Mouse (Mus musculus) heart, embryonic 10.5 days (tissue): ENCODE measurements around the gene Rab36. TPM values are rescaled to one million over a fixed set of nuclear protein-coding genes. Genes with fewer than 3 reads are reported as not detected.

Source experiments
- DNase-seq: peaks from one replicate; pipeline ENCODE4 v3.0.0-alpha.2; 2017; ENCODE audit warnings: low spot score
- H3K27ac ChIP-seq: fragments of 300-500 bp; sonication (generic); 2 replicates; pipeline ENCODE4 v1.5.1; 2016; ENCODE audit warnings: mild to moderate bottlenecking
- H3K27me3 ChIP-seq: fragments of 300-500 bp; sonication (generic); 2 replicates; pipeline ENCODE4 v1.6.1; 2016; ENCODE audit warnings: mild to moderate bottlenecking; ENCODE audit not compliant: poor library complexity, insufficient read depth, severe bottlenecking
- H3K36me3 ChIP-seq: fragments of 300-500 bp; sonication (generic); 2 replicates; pipeline ENCODE4 v1.6.1; 2016; ENCODE audit warnings: mild to moderate bottlenecking, moderate library complexity
- H3K4me1 ChIP-seq: fragments of 300-500 bp; sonication (generic); 2 replicates; pipeline ENCODE4 v1.6.1; 2016; ENCODE audit warnings: mild to moderate bottlenecking
- H3K4me3 ChIP-seq: fragments of 300-500 bp; sonication (generic); 2 replicates; pipeline ENCODE4 v1.5.1; 2016; ENCODE audit warnings: mild to moderate bottlenecking, moderate library complexity
- H3K9me3 ChIP-seq: fragments of 300-500 bp; sonication (generic); 2 replicates; pipeline ENCODE4 v1.6.1; 2016; ENCODE audit warnings: mild to moderate bottlenecking, moderate library complexity
- WGBS: fragments of 180-500 bp; shearing (Covaris S2); methylation state at CpG from one replicate; pipeline ENCODE4 v1.1.7; 2016; 5-methylcytosine and 5-hydroxymethylcytosine counted together
- polyA plus RNA-seq: library from polyadenylated mRNA; unstranded; fragments of >200 nt; fragmentation: Nextera tagmentation; extraction: Ambion mirVana; gene quantifications from 2 replicates; pipeline ENCODE4 v1.2.1, GENCODE M21; 2016

Gene Rab36
- polyA plus RNA-seq, 1 experiment from 2014 or later = 8.6 TPM

DNA sequence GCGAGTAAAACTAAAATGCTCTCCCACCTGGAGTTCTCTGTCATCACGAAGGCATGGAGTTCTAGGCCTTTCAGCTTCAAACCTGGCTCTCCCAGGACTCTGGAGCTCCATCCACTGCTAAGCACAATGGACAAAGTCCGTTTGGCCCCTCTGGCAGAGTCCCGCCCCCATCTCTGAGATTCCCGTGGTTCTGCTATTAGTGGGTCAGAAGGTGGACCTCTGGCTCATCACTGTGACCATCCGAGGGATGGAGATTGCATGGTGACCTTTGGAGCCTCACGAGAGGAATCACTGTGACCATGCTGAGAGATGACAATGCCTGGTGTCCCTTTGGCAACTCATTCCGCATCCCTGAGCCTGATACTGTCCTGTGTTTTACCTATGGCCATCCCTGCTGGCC lies 16.0 kb downstream of the Rab36 start:
- 82% methylated on average over 8 of the region's 8 CpGs for WGBS
- Histone ChIP-seq H3K36me3 (no peaks in the 10 kb centered on the region), H3K4me3 (no peak overlapping the region), H3K4me1 (peaks cover 32% of the 10 kb centered on the region), H3K9me3 (no peaks in the 10 kb centered on the region), H3K27ac (no peak overlapping the region), H3K27me3 (peaks cover 48% of the 10 kb centered on the region)
- DNase-seq = no peak

DNA sequence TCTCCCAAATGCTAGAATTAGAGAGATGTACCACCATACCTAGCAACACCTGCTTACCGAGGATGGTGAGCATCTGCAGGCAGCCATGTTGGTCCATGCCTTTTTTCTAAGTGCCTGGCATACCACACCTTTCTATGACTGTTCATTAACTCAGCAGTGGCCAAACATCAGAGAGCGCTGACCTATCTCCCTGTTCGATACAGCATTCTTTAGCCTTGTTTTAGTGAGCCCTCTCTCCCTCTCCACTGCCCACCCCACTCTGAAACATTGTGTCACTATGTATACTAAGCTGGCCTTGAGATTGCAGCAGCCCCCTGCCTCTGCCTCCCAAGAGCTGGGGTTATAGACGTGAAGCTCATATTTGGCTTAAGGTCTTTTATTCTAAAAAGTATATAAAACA lies 16.8 kb downstream of the Rab36 start:
- H3K36me3 ChIP-seq = no peaks in the 10 kb centered on the region
- WGBS = 77% methylated on average over 4 of the region's 4 CpGs
- H3K27ac ChIP-seq = no peak overlapping the region
- peaks cover 32% of the 10 kb centered on the region for H3K4me1 ChIP-seq
- no peaks in the 10 kb centered on the region for H3K9me3 ChIP-seq
- no peak for DNase-seq
- H3K4me3 ChIP-seq = no peak overlapping the region
- H3K27me3 ChIP-seq = peaks cover 50% of the 10 kb centered on the region

DNA sequence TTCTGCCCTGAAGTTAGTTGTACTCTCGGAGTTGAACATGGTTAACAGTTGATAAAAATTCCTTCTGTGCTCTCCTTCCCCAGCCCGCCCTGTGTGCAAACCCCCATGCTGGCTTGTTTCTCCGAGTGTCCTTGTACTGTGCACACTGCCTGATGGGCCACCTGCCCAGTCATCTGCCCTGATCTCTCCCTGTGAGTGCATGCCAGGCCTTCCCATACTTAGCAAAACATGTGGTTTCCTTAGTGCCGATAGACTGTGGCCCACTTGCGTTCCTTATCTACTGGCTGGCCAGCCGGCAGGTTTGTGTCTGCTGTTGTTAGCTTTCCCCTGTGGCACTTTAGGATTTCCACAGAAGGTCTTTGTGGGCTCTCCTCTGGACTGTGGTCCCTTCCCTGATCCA lies 17.3 kb downstream of the Rab36 start:
- no peak for DNase-seq
- Histone ChIP-seq H3K4me1 (peaks cover 32% of the 10 kb centered on the region), H3K36me3 (no peaks in the 10 kb centered on the region), H3K4me3 (no peak overlapping the region), H3K9me3 (no peaks in the 10 kb centered on the region), H3K27ac (no peak overlapping the region), H3K27me3 (peaks cover 47% of the 10 kb centered on the region)
- 24% methylated on average over 6 of the region's 6 CpGs for WGBS

DNA sequence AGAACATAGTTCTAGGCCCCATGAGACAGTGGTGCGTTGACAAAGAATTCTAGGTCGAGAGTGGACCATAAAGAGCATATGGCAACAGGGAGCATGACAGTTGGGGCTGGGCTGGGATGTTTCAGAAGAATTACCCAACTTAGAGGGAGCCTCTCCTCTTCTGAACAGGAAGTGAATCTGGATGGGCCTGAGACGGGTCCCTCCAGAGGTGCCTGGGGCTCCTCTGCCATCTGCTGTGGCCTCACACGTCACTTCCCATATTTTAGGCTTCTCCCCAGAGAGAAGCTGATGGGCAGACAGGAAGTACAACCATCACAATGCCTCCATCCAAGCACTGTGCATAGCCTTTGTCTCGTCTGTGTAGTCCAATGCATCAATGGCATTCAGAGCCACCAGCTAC lies 18.8 kb downstream of the Rab36 start:
- peaks cover 40% of the 10 kb centered on the region for H3K4me1 ChIP-seq
- no peak for DNase-seq
- no peaks in the 10 kb centered on the region for H3K9me3 ChIP-seq
- H3K36me3 ChIP-seq = no peaks in the 10 kb centered on the region
- no peak overlapping the region for H3K4me3 ChIP-seq
- H3K27me3 ChIP-seq = peaks cover 40% of the 10 kb centered on the region
- 78% methylated on average over 5 of the region's 5 CpGs for WGBS
- H3K27ac ChIP-seq = no peak overlapping the region

DNA sequence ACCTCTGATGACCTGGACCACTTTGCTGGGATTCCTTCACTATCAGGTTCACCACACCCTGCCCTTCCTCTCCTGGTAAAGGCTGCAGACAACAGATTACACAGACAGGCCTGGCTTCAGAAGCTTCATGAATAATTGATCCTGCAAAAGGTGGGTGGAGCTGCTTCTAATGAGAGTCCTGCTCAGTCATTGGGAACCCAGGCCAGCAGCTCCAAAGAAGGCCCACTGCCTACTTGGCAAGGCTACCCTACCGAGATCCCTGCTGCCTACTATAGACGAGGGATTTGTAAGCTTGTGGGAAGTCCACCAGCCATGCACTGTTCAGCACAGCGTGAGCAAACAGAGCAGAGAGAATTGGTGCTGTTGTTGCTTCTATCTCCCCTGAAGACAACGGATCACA lies 19.4 kb downstream of the Rab36 start:
- Histone ChIP-seq H3K27me3 (peaks cover 35% of the 10 kb centered on the region), H3K4me3 (no peak overlapping the region), H3K36me3 (no peaks in the 10 kb centered on the region), H3K9me3 (no peaks in the 10 kb centered on the region), H3K4me1 (peaks cover 45% of the 10 kb centered on the region), H3K27ac (no peak overlapping the region)
- DNase-seq = no peak
- 24% methylated on average over 4 of the region's 4 CpGs for WGBS

DNA sequence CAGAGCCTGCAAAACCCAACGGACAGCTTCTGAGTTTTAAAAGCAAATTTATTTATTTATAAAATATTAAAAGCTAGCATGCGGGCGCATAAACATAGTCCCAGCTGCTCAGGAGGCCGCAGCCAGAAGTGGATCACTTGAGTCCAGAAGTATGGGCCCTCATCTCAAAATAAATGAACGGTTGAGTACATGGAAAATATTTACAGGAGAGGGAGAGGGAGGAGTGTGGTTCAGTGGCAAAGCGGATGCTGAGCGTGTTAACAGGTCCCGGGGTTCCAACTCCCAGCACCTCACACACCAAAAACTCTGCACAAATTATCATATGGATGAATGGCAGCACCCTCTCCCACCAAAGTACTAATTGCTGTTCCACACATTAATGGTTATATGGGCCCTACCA lies 21.5 kb downstream of the Rab36 start:
- Histone ChIP-seq H3K27ac (no peak overlapping the region), H3K4me3 (no peak overlapping the region), H3K4me1 (peaks cover 58% of the 10 kb centered on the region), H3K27me3 (peaks cover 44% of the 10 kb centered on the region), H3K9me3 (no peaks in the 10 kb centered on the region), H3K36me3 (no peaks in the 10 kb centered on the region)
- no peak for DNase-seq
- WGBS = 82% methylated on average over 8 of the region's 8 CpGs

DNA sequence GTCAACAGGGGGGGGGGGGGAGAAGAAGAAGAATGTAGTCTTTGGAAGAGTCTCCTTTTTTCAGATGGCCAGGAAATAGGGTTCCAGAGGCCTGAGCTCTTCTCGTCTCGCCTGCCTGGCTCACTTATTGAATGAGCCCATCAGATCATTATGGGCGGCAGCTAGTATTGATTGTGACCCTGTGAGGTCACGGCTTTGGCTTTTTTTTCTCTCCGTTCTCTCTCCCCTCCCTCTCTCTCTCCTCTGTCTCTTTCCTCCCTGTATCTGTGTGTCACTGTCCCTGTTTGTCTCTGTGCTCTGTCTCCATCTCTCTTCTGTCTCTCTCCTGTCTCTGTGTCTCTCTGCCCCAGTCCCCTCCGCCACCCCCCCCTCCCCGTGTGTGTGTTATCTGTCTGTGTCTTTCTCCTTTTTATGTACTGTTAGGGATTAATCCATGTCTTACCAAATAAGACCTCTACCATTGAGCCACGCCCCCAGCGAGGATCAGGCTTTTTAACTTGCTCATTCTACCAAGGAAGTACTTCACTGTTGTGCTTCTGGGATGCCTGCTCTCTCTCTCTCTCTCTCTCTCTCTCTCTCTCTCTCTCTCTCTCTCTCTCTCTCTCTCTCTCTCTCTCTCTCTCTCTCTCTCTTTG lies 22.0 kb downstream of the Rab36 start:
- WGBS = 47% methylated on average over 9 of the region's 9 CpGs
- 0 out of 2 replicates have a peak overlapping the region, but pooled peaks have one; percentile 18 for H3K27ac ChIP-seq
- H3K4me3 ChIP-seq = 0 out of 2 replicates have a peak overlapping the region, but pooled peaks have one; percentile 12

DNA sequence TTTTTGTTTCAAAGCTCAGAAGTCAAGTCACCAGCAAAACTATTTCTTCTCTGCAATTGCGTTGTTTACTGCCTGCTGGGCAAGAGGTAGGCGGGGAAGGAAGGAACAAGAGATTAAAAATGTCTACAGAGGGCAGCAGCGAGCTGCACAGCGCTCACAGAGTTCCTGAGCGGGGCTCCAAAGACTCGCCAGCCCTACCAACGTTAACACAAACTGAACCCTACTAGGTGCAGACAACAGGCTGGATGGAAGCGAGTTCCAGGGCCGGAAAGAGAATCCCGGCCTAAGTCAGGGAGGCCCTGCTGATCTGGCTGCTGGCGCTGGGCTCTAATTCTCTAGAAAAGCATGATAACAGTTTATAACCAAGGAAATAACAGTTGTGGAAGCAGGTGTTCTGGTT lies 22.5 kb downstream of the Rab36 start:
- Histone ChIP-seq H3K36me3 (peaks cover 1% of the 10 kb centered on the region; the same call in 1 of the 2 replicates), H3K27ac (0 out of 2 replicates have a peak overlapping the region, but pooled peaks have one; percentile 91), H3K4me3 (peak overlapping the region; percentile 91; the same call in 1 of the 2 replicates), H3K4me1 (peaks cover 58% of the 10 kb centered on the region), H3K9me3 (no peaks in the 10 kb centered on the region), H3K27me3 (peaks cover 45% of the 10 kb centered on the region)
- DNase-seq = no peak
- WGBS = under 1% methylated on average over 11 of the region's 11 CpGs

More for the DNA sequence above, 22.0 kb downstream of the Rab36 start:
- no peaks in the 10 kb centered on the region for H3K9me3 ChIP-seq
- no peaks in the 10 kb centered on the region for H3K36me3 ChIP-seq
- no peak for DNase-seq
- H3K27me3 ChIP-seq = peaks cover 45% of the 10 kb centered on the region
- H3K4me1 ChIP-seq = peaks cover 60% of the 10 kb centered on the region

DNA sequence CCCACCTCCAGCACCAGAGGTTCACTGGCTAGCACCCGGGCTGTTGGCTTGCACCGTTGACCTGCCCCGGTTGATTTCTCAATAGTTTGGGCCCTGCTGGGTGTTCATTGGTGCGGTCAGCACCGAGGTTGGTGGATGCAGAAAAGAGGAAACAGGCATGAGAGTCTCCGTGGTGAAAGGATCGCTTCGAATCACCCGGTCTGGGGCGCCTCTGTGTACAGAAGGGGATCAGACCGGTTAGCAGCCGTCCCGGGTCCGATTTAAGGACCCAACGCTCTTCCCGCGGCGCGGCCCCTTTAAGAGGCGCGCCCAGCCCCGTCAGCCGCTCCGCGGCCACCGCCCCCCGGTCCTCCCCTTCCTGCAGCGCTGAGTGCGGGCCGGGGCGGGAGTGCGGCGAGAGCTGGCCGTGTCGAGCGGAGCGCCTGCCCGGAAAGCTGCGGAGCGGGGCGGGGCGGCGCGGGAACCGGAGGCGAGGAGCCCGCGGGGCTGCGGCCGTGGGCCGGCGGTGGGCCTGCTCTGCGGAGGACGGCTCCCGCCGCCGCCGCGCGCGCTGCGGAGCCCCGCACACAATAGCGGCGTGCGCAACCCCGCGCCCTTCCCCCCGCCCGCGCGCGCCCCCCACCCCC lies 23.5 kb downstream of the Rab36 start, which contains the start of gene Bcr:
TSS of gene Bcr (plus strand) at position 376 of the 626 bp plus-strand sequence.
- Histone ChIP-seq H3K9me3 (no peaks in the 10 kb centered on the region), H3K27ac (peak within 1 kb of the TSS; percentile 91), H3K36me3 (peaks cover 9% of the 10 kb centered on the region; the same call in 1 of the 2 replicates), H3K4me1 (peaks cover 54% of the 10 kb centered on the region), H3K4me3 (peak within 1 kb of the TSS; percentile 91), H3K27me3 (peaks cover 45% of the 10 kb centered on the region)
- under 1% methylated on average over 66 of the region's 73 CpGs for WGBS
- peak; percentile 87 for DNase-seq

DNA sequence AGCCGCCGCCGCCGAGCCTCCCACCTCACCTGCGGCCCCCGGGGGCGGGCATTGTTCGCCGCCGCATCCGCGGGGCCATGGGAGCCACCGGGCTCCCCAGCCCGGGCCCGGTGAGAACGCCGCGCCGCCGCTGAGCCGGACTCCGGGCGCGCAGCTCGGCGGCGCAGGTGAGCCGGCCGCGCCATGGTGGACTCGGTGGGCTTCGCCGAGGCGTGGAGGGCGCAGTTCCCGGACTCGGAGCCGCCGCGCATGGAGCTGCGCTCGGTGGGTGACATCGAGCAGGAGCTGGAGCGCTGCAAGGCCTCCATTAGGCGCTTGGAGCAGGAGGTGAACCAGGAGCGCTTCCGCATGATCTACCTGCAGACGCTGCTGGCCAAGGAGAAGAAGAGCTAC lies 24.0 kb downstream of the Rab36 start:
- peak overlapping the region; percentile 91 for H3K4me3 ChIP-seq
- under 1% methylated on average over 48 of the region's 48 CpGs for WGBS
- H3K36me3 ChIP-seq = peaks cover 14% of the 10 kb centered on the region; the same call in 1 of the 2 replicates
- H3K27ac ChIP-seq = peak overlapping the region; percentile 91
- H3K4me1 ChIP-seq = peaks cover 54% of the 10 kb centered on the region
- no peak for DNase-seq
- no peaks in the 10 kb centered on the region for H3K9me3 ChIP-seq
- H3K27me3 ChIP-seq = peaks cover 41% of the 10 kb centered on the region

DNA sequence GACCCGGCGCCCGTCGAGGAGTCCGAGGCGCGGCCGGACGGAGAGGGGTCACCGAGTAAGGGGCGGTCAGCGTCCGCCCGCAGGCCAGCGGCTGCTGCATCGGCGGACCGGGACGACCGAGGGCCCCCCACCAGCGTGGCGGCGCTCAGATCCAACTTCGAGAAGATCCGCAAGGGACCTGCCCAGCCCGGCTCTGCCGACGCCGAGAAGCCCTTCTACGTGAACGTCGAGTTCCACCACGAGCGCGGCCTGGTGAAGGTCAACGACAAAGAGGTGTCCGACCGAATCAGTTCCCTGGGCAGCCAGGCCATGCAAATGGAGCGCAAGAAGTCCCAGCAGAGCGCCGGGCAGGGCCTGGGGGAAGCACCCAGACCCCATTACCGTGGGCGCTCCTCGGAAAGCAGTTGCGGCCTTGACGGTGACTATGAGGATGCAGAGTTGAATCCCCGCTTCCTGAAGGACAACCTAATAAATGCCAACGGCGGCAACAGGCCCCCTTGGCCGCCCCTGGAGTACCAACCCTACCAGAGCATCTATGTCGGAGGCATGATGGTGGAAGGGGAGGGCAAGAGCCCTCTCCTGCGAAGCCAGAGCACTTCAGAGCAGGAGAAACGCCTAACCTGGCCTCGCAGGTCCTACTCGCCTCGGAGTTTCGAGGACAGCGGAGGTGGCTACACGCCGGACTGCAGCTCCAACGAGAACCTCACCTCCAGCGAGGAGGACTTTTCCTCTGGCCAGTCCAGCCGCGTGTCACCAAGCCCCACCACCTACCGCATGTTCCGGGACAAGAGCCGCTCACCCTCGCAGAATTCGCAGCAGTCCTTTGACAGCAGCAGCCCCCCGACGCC lies 24.7 kb downstream of the Rab36 start:
- Histone ChIP-seq H3K27me3 (peaks cover 34% of the 10 kb centered on the region), H3K27ac (peak overlapping the region; percentile 91), H3K4me1 (peaks cover 48% of the 10 kb centered on the region), H3K9me3 (no peaks in the 10 kb centered on the region), H3K36me3 (peaks cover 15% of the 10 kb centered on the region; the same call in 1 of the 2 replicates), H3K4me3 (peak overlapping the region; percentile 91)
- DNase-seq = no peak
- WGBS = 2% methylated on average over 71 of the region's 71 CpGs

DNA sequence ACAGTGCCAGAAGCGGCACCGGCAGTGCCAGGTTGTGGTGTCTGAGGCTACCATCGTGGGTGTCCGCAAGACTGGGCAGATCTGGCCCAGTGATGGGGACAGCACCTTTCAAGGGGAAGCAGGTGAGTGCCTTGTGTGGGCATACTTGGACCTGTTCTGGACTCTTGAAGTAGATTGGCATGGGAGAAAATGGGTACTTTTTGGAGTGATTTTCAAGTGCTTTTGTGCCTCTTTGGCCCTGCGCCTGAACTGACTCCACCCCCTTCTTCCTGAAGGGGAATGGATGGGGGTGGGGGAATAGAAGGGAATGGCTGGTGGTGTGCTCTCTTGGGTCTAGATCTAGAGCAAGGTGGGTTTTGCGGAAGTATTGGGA lies 25.3 kb downstream of the Rab36 start:
- DNase-seq = no peak
- H3K36me3 ChIP-seq = peaks cover 15% of the 10 kb centered on the region; the same call in 1 of the 2 replicates
- no peaks in the 10 kb centered on the region for H3K9me3 ChIP-seq
- peaks cover 48% of the 10 kb centered on the region for H3K4me1 ChIP-seq
- no peak overlapping the region for H3K27ac ChIP-seq
- peaks cover 28% of the 10 kb centered on the region for H3K27me3 ChIP-seq
- 15% methylated on average over 6 of the region's 6 CpGs for WGBS
- H3K4me3 ChIP-seq = peak overlapping the region; percentile 91

DNA sequence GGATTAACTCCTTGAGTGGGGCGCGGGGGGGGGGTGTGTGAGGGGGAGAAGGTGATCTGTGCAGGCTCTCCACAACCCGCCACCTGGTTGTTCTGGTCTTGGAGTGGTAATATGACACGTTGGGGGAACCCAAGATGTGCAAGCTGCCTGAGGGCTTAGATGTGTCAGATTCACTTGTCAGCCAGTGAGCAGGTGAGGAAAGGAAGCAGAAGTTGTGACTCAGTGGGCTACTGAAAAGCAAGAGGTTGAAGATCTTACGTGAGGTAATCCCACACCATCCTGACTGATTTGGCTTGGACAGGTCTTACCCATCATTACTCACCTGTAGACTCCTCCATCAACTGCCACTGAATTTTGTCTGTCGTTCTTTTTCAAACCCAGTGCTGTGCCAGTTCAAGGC lies 25.8 kb downstream of the Rab36 start:
- Histone ChIP-seq H3K27me3 (peaks cover 24% of the 10 kb centered on the region), H3K4me1 (peaks cover 50% of the 10 kb centered on the region), H3K9me3 (no peaks in the 10 kb centered on the region), H3K27ac (no peak overlapping the region), H3K4me3 (peak overlapping the region; percentile 91), H3K36me3 (peaks cover 15% of the 10 kb centered on the region; the same call in 1 of the 2 replicates)
- WGBS = 53% methylated on average over 6 of the region's 6 CpGs
- no peak for DNase-seq
